Mouse (Mus musculus) spleen, postnatal 0 days (tissue): ENCODE data around the gene Slc9a5. TPM values are rescaled to one million over a fixed set of nuclear protein-coding genes. Genes with fewer than 3 reads are reported as not detected.

ENCODE experiments used
- microRNA counts: library from miRNA; unstranded; fragments of <30 nt; microRNA quantifications from one replicate; lab custom pipeline; 2015
- polyA plus RNA-seq: library from polyadenylated mRNA; unstranded; fragments of >200 nt; fragmentation: Nextera tagmentation; extraction: Ambion mirVana; gene quantifications from 2 replicates; pipeline ENCODE4 v1.2.1, GENCODE M21; 2015

The Slc9a5 gene
- polyA plus RNA-seq = 0.69 and 0.89 TPM in 2 replicates

GRCm38 (mm10) chr8:105348450-105349095 is at the start of gene Slc9a5:
Gene Slc9a5, plus strand, starts transcription at chr8:105348843.

GRCm38 (mm10) chr8:105305211-105306145 is 43.2 kb upstream of the Slc9a5 start, which contains the start of gene Elmo3:
Gene Elmo3, plus strand, starts transcription at chr8:105305601.

GRCm38 (mm10) chr8:105326141-105326672 is 22.4 kb upstream of the Slc9a5 start, which contains the start of the genes Lrrc29 and Tmem208:
Gene Lrrc29, minus strand, starts transcription at chr8:105326278.
Gene Tmem208, plus strand, starts transcription at chr8:105326354.

GRCm38 (mm10) chr8:105347428-105348221 is 1.0 kb upstream of the Slc9a5 start, which contains the start of gene Fhod1:
Gene Fhod1, minus strand, starts transcription at chr8:105347953.

GRCm38 (mm10) chr8:105373032-105373431 is 24.4 kb downstream of the Slc9a5 start, which contains the start of gene Plekhg4:
Gene Plekhg4, plus strand, starts transcription at chr8:105373274.

GRCm38 (mm10) chr8:105413391-105413790 is 64.7 kb downstream of the Slc9a5 start, which contains the start of the genes Kctd19 and Lrrc36:
Gene Kctd19, minus strand, starts transcription at chr8:105413502.
Gene Lrrc36, plus strand, starts transcription at chr8:105413571.

MicroRNA genes within 50 kb of the gene (microRNA counts, 519-probe panel; counts per million panel counts)
- 88.3 counts per million for microRNA mmu-miR-328 (lab: Ali Mortazavi, UCI)

Other genes with a start within 250 kb of the Slc9a5 start
- gene Ces4a, start 217.0 kb upstream of the Slc9a5 start, polyA plus RNA-seq = not detected in 2 replicates
- gene Cbfb, start 178.2 kb upstream of the Slc9a5 start, polyA plus RNA-seq = 21.4 and 26.8 TPM in 2 replicates
- 15.8 and 16.8 TPM in 2 replicates for gene D230025D16Rik, start 123.7 kb upstream of the Slc9a5 start, polyA plus RNA-seq
- 10.5 and 11.8 TPM in 2 replicates for gene B3gnt9, start 93.7 kb upstream of the Slc9a5 start, polyA plus RNA-seq
- 22.9 and 26.6 TPM in 2 replicates for gene Tradd, start 84.2 kb upstream of the Slc9a5 start, polyA plus RNA-seq
- gene Fbxl8, start 84.2 kb upstream of the Slc9a5 start, polyA plus RNA-seq = 2.6 and 3.6 TPM in 2 replicates
- 0.12 and 0.21 TPM in 2 replicates for gene Hsf4, start 79.0 kb upstream of the Slc9a5 start, polyA plus RNA-seq
- gene Nol3, start 72.7 kb upstream of the Slc9a5 start, polyA plus RNA-seq = 0.14 and 0.45 TPM in 2 replicates
- gene 4931428F04Rik, start 59.0 kb upstream of the Slc9a5 start, polyA plus RNA-seq = 1.3 and 1.7 TPM in 2 replicates
- 15.2 and 18.2 TPM in 2 replicates for gene Exoc3l, start 52.7 kb upstream of the Slc9a5 start, polyA plus RNA-seq
- gene E2f4, start 51.2 kb upstream of the Slc9a5 start, polyA plus RNA-seq = 152 and 167 TPM in 2 replicates
- gene Elmo3, start 43.2 kb upstream of the Slc9a5 start, polyA plus RNA-seq = 2.6 and 3.1 TPM in 2 replicates
- 11.9 and 15.2 TPM in 2 replicates for gene Lrrc29, start 22.6 kb upstream of the Slc9a5 start, polyA plus RNA-seq
- 125 and 129 TPM in 2 replicates for gene Tmem208, start 22.5 kb upstream of the Slc9a5 start, polyA plus RNA-seq
- gene Fhod1, start 890 bp upstream of the Slc9a5 start, polyA plus RNA-seq = 4.2 and 4.6 TPM in 2 replicates
- 0.11 and 0.12 TPM in 2 replicates for gene Plekhg4, start 24.4 kb downstream of the Slc9a5 start, polyA plus RNA-seq
- gene Kctd19, start 64.7 kb downstream of the Slc9a5 start, polyA plus RNA-seq = 0.15 TPM in 1 of 2 replicates, not detected in the other
- 0.25 and 0.44 TPM in 2 replicates for gene Lrrc36, start 64.7 kb downstream of the Slc9a5 start, polyA plus RNA-seq
- 6.6 and 9.6 TPM in 2 replicates for gene Tppp3, start 122.7 kb downstream of the Slc9a5 start, polyA plus RNA-seq
- gene Zdhhc1, start 148.1 kb downstream of the Slc9a5 start, polyA plus RNA-seq = 6.8 and 10.3 TPM in 2 replicates
- gene Hsd11b2, start 169.9 kb downstream of the Slc9a5 start, polyA plus RNA-seq = 1.1 and 2.4 TPM in 2 replicates
- gene Atp6v0d1, start 217.2 kb downstream of the Slc9a5 start, polyA plus RNA-seq = 63.4 and 73.0 TPM in 2 replicates